Mouse (Mus musculus) C2C12 (cell line): Measurements from ENCODE around the gene Foxp1.

Source experiments
- CTCF ChIP-seq: IDR thresholded peaks from one replicate; pipeline ENCODE4 v1.5.1; 2011; ENCODE audit not compliant: control insufficient read depth, insufficient read depth, insufficient read length
- FOSL1 ChIP-seq: IDR thresholded peaks from one replicate; pipeline ENCODE4 v1.8.0; 2011; ENCODE audit warnings: mild to moderate bottlenecking, low read length; ENCODE audit not compliant: poor library complexity, insufficient read depth, severe bottlenecking
- MAX ChIP-seq: IDR thresholded peaks from one replicate; pipeline ENCODE4 v1.6.1; 2011; ENCODE audit warnings: mild to moderate bottlenecking, control low read depth
- MYOD1 ChIP-seq: IDR thresholded peaks from one replicate; pipeline ENCODE4 v1.6.1; 2011; ENCODE audit warnings: low read depth; ENCODE audit not compliant: control insufficient read depth, insufficient read length
- MYOG ChIP-seq: IDR thresholded peaks from one replicate; pipeline ENCODE4 v1.6.1; 2011; ENCODE audit not compliant: control insufficient read depth, insufficient read length; ENCODE audit errors: extremely low read depth

- TF ChIP-seq CTCF = no peak
- no peak for TF ChIP-seq FOSL1
- TF ChIP-seq MYOG = no peak
- no peak for TF ChIP-seq MAX
- no peak for TF ChIP-seq MYOD1
Observed at GRCm38 (mm10) chr6:99282866-99283657, 239.5 kb downstream of the Foxp1 start.
